In the genomic region with DNA sequence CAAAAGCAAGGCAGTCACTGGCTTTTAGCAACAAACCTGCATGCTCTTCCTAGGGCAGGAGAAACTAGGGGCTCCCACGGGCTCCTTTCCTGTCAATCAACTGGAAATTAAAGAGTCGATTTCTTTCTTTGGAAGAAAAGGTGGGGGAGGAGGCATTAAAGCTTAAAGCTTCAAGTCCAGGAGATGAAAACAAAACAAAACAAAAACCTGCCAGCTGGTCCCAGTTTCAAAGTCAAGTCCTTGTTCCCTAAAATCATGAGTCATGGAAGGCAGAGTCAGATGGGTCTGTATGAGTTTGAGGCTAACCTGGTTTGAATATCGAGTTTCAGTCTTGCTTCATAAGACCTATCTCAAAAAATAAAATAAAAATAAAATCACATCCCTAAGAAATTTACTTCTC, we compare ENCODE assay signal across 11 mouse cellular contexts. TPM values are rescaled to one million over a fixed set of nuclear protein-coding genes. Genes with fewer than 3 reads are reported as not detected.
DNase-seq lines count a peak whose midpoint lies in the region; ATAC-seq and TF ChIP-seq lines count a peak whose summit lies in the region.
"Had no signal": no experiment of that assay in that cellular context is flagged by ENCODE, and none has a peak within 500 bp of the region (broad histone marks: within the 10 kb centered on the region; RNA-seq: fewer than 3 reads in every experiment).

No protein-coding gene starts in this region.

- no peak overlapping the region for H3K9ac ChIP-seq in heart, embryonic 14.5 days (ENCODE audit: low read length)
- H3K9ac ChIP-seq in heart, adult 2 months (ENCODE audit: low read depth, low read length), result no peak overlapping the region
- H3K9ac ChIP-seq in forebrain, embryonic 14.5 days (ENCODE audit: low read length), result no peak overlapping the region; the same call in 1 of the 2 replicates

- H3K4me3 ChIP-seq in heart, embryonic 14.5 days (ENCODE audit: control insufficient read depth in 1 of 2, insufficient read depth in 1 of 2, low read depth in 1 of 2, low read length in 2 of 2), result no peak overlapping the region
- no peak overlapping the region for H3K4me3 ChIP-seq in heart, adult 2 months
- H3K4me3 ChIP-seq in C2C12 (ENCODE audit: insufficient read depth, poor library complexity, severe bottlenecking), result no peak overlapping the region
- H3K4me3 ChIP-seq in forebrain, embryonic 14.5 days (ENCODE audit: low read depth, low read length), result peak overlapping the region; percentile 71; the same call in 1 of the 2 replicates
- H3K4me3 ChIP-seq in midbrain, embryonic 10.5 days, result peak overlapping the region; percentile 88

- no peak for TF ChIP-seq POLR2A in heart, adult 2 months (IDR thresholded peaks at IDR 0.05; ENCODE audit: insufficient read depth, low read depth, low read length)

- 62% methylated on average over 3 of the region's 3 CpGs for WGBS in heart, embryonic 14.5 days
- WGBS in heart, adult 2 months, result 72% methylated on average over 3 of the region's 3 CpGs
- 31% methylated on average over 3 of the region's 3 CpGs for WGBS in forebrain, embryonic 14.5 days
- WGBS in midbrain, embryonic 10.5 days, result 61% methylated on average over 3 of the region's 3 CpGs

- H3K4me2 ChIP-seq in heart, embryonic 14.5 days (ENCODE audit: low read length), result peak overlapping the region; percentile 81
- H3K4me2 ChIP-seq in forebrain, embryonic 14.5 days (ENCODE audit: low read length), result peak overlapping the region; percentile 59

- ATAC-seq in heart, embryonic 14.5 days (ENCODE audit: insufficient number of reproducible peaks, insufficient read depth, low FRiP score, low read depth), result no peak
- ATAC-seq in forebrain, embryonic 14.5 days, result no peak
- ATAC-seq: activated CD4-positive, CD25-positive, alpha-beta regulatory T cell, adult 4 months had no signal

- H3K27ac ChIP-seq in heart, embryonic 14.5 days (replicated peaks in 1 of 2; ENCODE audit: control insufficient read depth in 1 of 2, insufficient read depth in 1 of 2, low read depth in 2 of 2, low read length in 2 of 2), result no peak overlapping the region
- no peak overlapping the region for H3K27ac ChIP-seq in heart, adult 2 months
- no peak overlapping the region for H3K27ac ChIP-seq in forebrain, embryonic 14.5 days (ENCODE audit: low read depth, low read length)
- H3K27ac ChIP-seq in midbrain, embryonic 10.5 days (replicated peaks), result no peak overlapping the region

- no peak for TF ChIP-seq EP300 in heart, adult 2 months (IDR thresholded peaks at IDR 0.05; ENCODE audit: insufficient read depth, low read depth, low read length)

- H3K9me3 ChIP-seq in heart, embryonic 14.5 days (ENCODE audit: control insufficient read depth, low read length), result no peaks in the 10 kb centered on the region
- no peaks in the 10 kb centered on the region for H3K9me3 ChIP-seq in forebrain, embryonic 14.5 days (replicated peaks; ENCODE audit: control insufficient read depth, low read length)
- no peaks in the 10 kb centered on the region for H3K9me3 ChIP-seq in midbrain, embryonic 10.5 days (replicated peaks)

- no peak overlapping the region for H3ac ChIP-seq in C2C12 (ENCODE audit: control insufficient read depth, insufficient read length, low read depth)

- H3K36me3 ChIP-seq in heart, embryonic 14.5 days (ENCODE audit: control insufficient read depth, insufficient read depth, low read length), result peaks cover 29% of the 10 kb centered on the region
- no peaks in the 10 kb centered on the region for H3K36me3 ChIP-seq in heart, adult 2 months (ENCODE audit: control insufficient read depth, insufficient read depth, low read length)
- peaks cover 28% of the 10 kb centered on the region for H3K36me3 ChIP-seq in C2C12 (ENCODE audit: control insufficient read depth, insufficient read depth)
- H3K36me3 ChIP-seq in forebrain, embryonic 14.5 days (ENCODE audit: control insufficient read depth, insufficient read depth, low read length), result peaks cover 27% of the 10 kb centered on the region
- peaks cover 53% of the 10 kb centered on the region for H3K36me3 ChIP-seq in midbrain, embryonic 10.5 days

- peaks cover 0 to 10% of the 10 kb centered on the region in 2 experiments; a peak in 2 of 4 replicates for H3K4me1 ChIP-seq in heart, embryonic 14.5 days (ENCODE audit: control insufficient read depth in 2 of 2, insufficient read depth in 2 of 2, low read length in 2 of 2)
- peaks cover 2% of the 10 kb centered on the region; the same call in 1 of the 2 replicates for H3K4me1 ChIP-seq in heart, adult 2 months (ENCODE audit: control insufficient read depth, insufficient read depth, low read length)
- peaks cover 14% of the 10 kb centered on the region; the same call in 1 of the 2 replicates for H3K4me1 ChIP-seq in forebrain, embryonic 14.5 days (ENCODE audit: control insufficient read depth, insufficient read depth, low read length)
- H3K4me1 ChIP-seq in midbrain, embryonic 10.5 days, result peaks cover 34% of the 10 kb centered on the region

- H3K79me2 ChIP-seq in heart, adult 2 months (replicated peaks; ENCODE audit: control insufficient read depth, insufficient read depth, low read length), result no peaks in the 10 kb centered on the region
- H3K79me2 ChIP-seq in C2C12 (ENCODE audit: control insufficient read depth, insufficient read depth), result peaks cover 47% of the 10 kb centered on the region

- peaks cover 10% of the 10 kb centered on the region for H3K79me3 ChIP-seq in C2C12 (ENCODE audit: low read depth)

- TF ChIP-seq CTCF in heart, adult 2 months (IDR thresholded peaks at IDR 0.05), result no peak
- no peak for TF ChIP-seq CTCF in C2C12 (IDR thresholded peaks at IDR 0.05; ENCODE audit: control insufficient read depth, insufficient read depth, insufficient read length)

- no peak for DNase-seq in heart, adult 2 months
- no peak for DNase-seq in forebrain, embryonic 14.5 days (ENCODE audit: low spot score)
- no peak for DNase-seq in midbrain, embryonic 10.5 days (ENCODE audit: low spot score)
- no peak for DNase-seq in cerebellum, adult 8-10 months
- DNase-seq in liver, result no peak
- no peak for DNase-seq in c-Kit-positive CD71-positive TER-119-positive erythroid progenitor cells, embryonic 14.5 days (ENCODE audit: low spot score)
- DNase-seq: lung, adult 18-20 months had no signal

- H3K27me3 ChIP-seq in heart, embryonic 14.5 days (ENCODE audit: control insufficient read depth, insufficient read depth, low read length), result no peaks in the 10 kb centered on the region
- no peaks in the 10 kb centered on the region for H3K27me3 ChIP-seq in heart, adult 2 months (ENCODE audit: control insufficient read depth, insufficient read depth, low read length)
- H3K27me3 ChIP-seq in C2C12 (ENCODE audit: control insufficient read depth, insufficient read depth, insufficient read length), result no peaks in the 10 kb centered on the region
- no peaks in the 10 kb centered on the region for H3K27me3 ChIP-seq in forebrain, embryonic 14.5 days (replicated peaks; ENCODE audit: control insufficient read depth, insufficient read depth, low read length)
- H3K27me3 ChIP-seq in midbrain, embryonic 10.5 days (ENCODE audit: low read depth, poor library complexity, severe bottlenecking), result no peaks in the 10 kb centered on the region

- intact Hi-C loops in heart, adult 2 months (cut with DNase I), result no loop called here

TF ChIP-seq in C2C12, 6 proteins besides CTCF, POLR2A, EP300 and RAD21:
- TF ChIP-seq FOSL1 (IDR thresholded peaks at IDR 0.05; ENCODE audit: insufficient read depth, low read length, poor library complexity, severe bottlenecking) (no peak), CEBPB (IDR thresholded peaks at IDR 0.05; ENCODE audit: low read depth) (peak; percentile 41)
TF ChIP-seq in C2C12: peak in this region for 1.

RNA-seq across cellular contexts. Expression of gene Tulp3, which starts 1.5 kb away (rescaled TPM):
- 10.2 and 11.0 TPM in 2 replicates for polyA plus RNA-seq in heart, embryonic 14.5 days (2014; fragmentation: Nextera tagmentation; extraction: Ambion mirVana)
- total RNA-seq in heart, adult 2 months (2021), result 1 to 10 TPM; 5.4 to 6.4 TPM
- 10.2 and 11.2 TPM in 2 replicates for polyA plus RNA-seq in heart, adult 2 months (2012; rRNA removed)
- 19.0 TPM for polyA plus RNA-seq in C2C12 (2012; fragmentation: generic; extraction: Trizol)
- 10.4 and 11.5 TPM in 2 replicates for polyA plus RNA-seq in forebrain, embryonic 14.5 days (2014; fragmentation: Nextera tagmentation; extraction: Ambion mirVana)
- polyA plus RNA-seq in midbrain, embryonic 10.5 days (2016; fragmentation: Nextera tagmentation; extraction: Ambion mirVana), result 21.7 and 22.5 TPM in 2 replicates

RNA-seq across cellular contexts. Expression of gene Rhno1, which starts 8.6 kb away (rescaled TPM):
- 79.2 and 79.6 TPM in 2 replicates for polyA plus RNA-seq in heart, embryonic 14.5 days (2014; fragmentation: Nextera tagmentation; extraction: Ambion mirVana)
- total RNA-seq in heart, adult 2 months (2021), result 1 to 10 TPM; 7.8 to 9.2 TPM
- polyA plus RNA-seq in heart, adult 2 months (2012; rRNA removed), result 5.8 and 6.6 TPM in 2 replicates
- polyA plus RNA-seq in C2C12 (2012; fragmentation: generic; extraction: Trizol), result 39.9 TPM
- polyA plus RNA-seq in forebrain, embryonic 14.5 days (2014; fragmentation: Nextera tagmentation; extraction: Ambion mirVana), result 128 and 131 TPM in 2 replicates
- polyA plus RNA-seq in midbrain, embryonic 10.5 days (2016; fragmentation: Nextera tagmentation; extraction: Ambion mirVana), result 185 and 190 TPM in 2 replicates

RNA-seq across cellular contexts. Expression of gene Foxm1, which starts 8.6 kb away (rescaled TPM):
- 23.8 and 25.0 TPM in 2 replicates for polyA plus RNA-seq in heart, embryonic 14.5 days (2014; fragmentation: Nextera tagmentation; extraction: Ambion mirVana)
- total RNA-seq in heart, adult 2 months (2021), result under 1 TPM; 0.65 to 0.89 TPM
- polyA plus RNA-seq in heart, adult 2 months (2012; rRNA removed), result 0.80 and 1.6 TPM in 2 replicates
- 60.4 TPM for polyA plus RNA-seq in C2C12 (2012; fragmentation: generic; extraction: Trizol)
- 18.4 and 21.5 TPM in 2 replicates for polyA plus RNA-seq in forebrain, embryonic 14.5 days (2014; fragmentation: Nextera tagmentation; extraction: Ambion mirVana)
- polyA plus RNA-seq in midbrain, embryonic 10.5 days (2016; fragmentation: Nextera tagmentation; extraction: Ambion mirVana), result 66.0 and 72.7 TPM in 2 replicates

RNA-seq across cellular contexts. Expression of gene Tex52, which starts 21.1 kb away (rescaled TPM):
- polyA plus RNA-seq in heart, embryonic 14.5 days (2014; fragmentation: Nextera tagmentation; extraction: Ambion mirVana), result 0.15 and 0.27 TPM in 2 replicates
- total RNA-seq in heart, adult 2 months (2021), result not detected
- 0.12 TPM in 1 of 2 replicates, not detected in the other for polyA plus RNA-seq in heart, adult 2 months (2012; rRNA removed)
- 0.21 TPM for polyA plus RNA-seq in C2C12 (2012; fragmentation: generic; extraction: Trizol)
- 0.32 and 0.61 TPM in 2 replicates for polyA plus RNA-seq in forebrain, embryonic 14.5 days (2014; fragmentation: Nextera tagmentation; extraction: Ambion mirVana)
- polyA plus RNA-seq in midbrain, embryonic 10.5 days (2016; fragmentation: Nextera tagmentation; extraction: Ambion mirVana), result 0.56 and 0.66 TPM in 2 replicates
- polyA plus RNA-seq: activated CD4-positive, CD25-positive, alpha-beta regulatory T cell, adult 4 months had no signal

RNA-seq across cellular contexts. Expression of gene Gm44596, which starts 21.2 kb away (rescaled TPM):
- not detected in 2 replicates for polyA plus RNA-seq in heart, embryonic 14.5 days (2014; fragmentation: Nextera tagmentation; extraction: Ambion mirVana)
- not detected for total RNA-seq in heart, adult 2 months (2021)
- not detected in 2 replicates for polyA plus RNA-seq in heart, adult 2 months (2012; rRNA removed)
- polyA plus RNA-seq in C2C12 (2012; fragmentation: generic; extraction: Trizol), result not detected
- polyA plus RNA-seq in forebrain, embryonic 14.5 days (2014; fragmentation: Nextera tagmentation; extraction: Ambion mirVana), result not detected in 2 replicates
- not detected in 2 replicates for polyA plus RNA-seq in midbrain, embryonic 10.5 days (2016; fragmentation: Nextera tagmentation; extraction: Ambion mirVana)
- polyA plus RNA-seq: activated CD4-positive, CD25-positive, alpha-beta regulatory T cell, adult 4 months; heart, embryonic 11.5 days had no signal

Comparison
In these comparisons a context has a peak if more than half of its experiments do, and no peak if none do; other contexts are left out.
1. H3K4me3 ChIP-seq: peak in forebrain, embryonic 14.5 days (single experiment) and midbrain, embryonic 10.5 days (single experiment); none in heart, embryonic 14.5 days (0 of 2), heart, adult 2 months (single experiment) and C2C12 (single experiment).